In genomic region chr15:78050682-78051081, GRCm38 (mm10) we compare ENCODE assay signal across 20 mouse cellular contexts.
A peak's percentile ranks its signal among the peaks of the same experiment; 100 is the strongest.
DNase-seq lines count a peak whose midpoint lies in the region; ATAC-seq and TF ChIP-seq lines count a peak whose summit lies in the region.
"Had no signal": no experiment of that assay in that cellular context is flagged by ENCODE, and none has a peak within 500 bp of the region (broad histone marks: within the 10 kb centered on the region; RNA-seq: fewer than 3 reads in every experiment).

No protein-coding gene starts in this region.

- H3K4me3 ChIP-seq in left cerebral cortex, adult 2 months: no peak overlapping the region
- no peak overlapping the region for H3K4me3 ChIP-seq in MEL (ENCODE audit: control insufficient read depth in 1 of 2, insufficient read depth in 1 of 2, low read depth in 2 of 2, low read length in 2 of 2)
- no peak overlapping the region for H3K4me3 ChIP-seq in stomach, postnatal 0 days (ENCODE audit: low read depth, low read length)
- H3K4me3 ChIP-seq: embryonic facial prominence, embryonic 13.5 days; forebrain, embryonic 12.5 days; heart, adult 2 months; heart, embryonic 15.5 days; hindbrain, embryonic 10.5 days had no signal

- H3K27me3 ChIP-seq in MEL (ENCODE audit: control insufficient read depth in 1 of 2, insufficient read depth in 2 of 2, low read length in 2 of 2): peaks cover 0 to 1% of the 10 kb centered on the region in 2 experiments; a peak in 2 of 4 replicates
- H3K27me3 ChIP-seq in stomach, postnatal 0 days (ENCODE audit: control insufficient read depth, insufficient read depth, low read length): no peaks in the 10 kb centered on the region
- H3K27me3 ChIP-seq: embryonic facial prominence, embryonic 13.5 days; forebrain, embryonic 12.5 days; heart, embryonic 15.5 days had no signal

- no peak for TF ChIP-seq EP300 in MEL (IDR thresholded peaks at IDR 0.05; ENCODE audit: low read depth in 1 of 2, low read length in 2 of 2)
- TF ChIP-seq EP300 in stomach, postnatal 0 days (optimal IDR thresholded peaks at IDR 0.05): no peak

- H3K27ac ChIP-seq in left cerebral cortex, adult 2 months: peak overlapping the region; percentile 77
- H3K27ac ChIP-seq in MEL (ENCODE audit: control insufficient read depth, low read depth, low read length): no peak overlapping the region
- no peak overlapping the region for H3K27ac ChIP-seq in stomach, postnatal 0 days (replicated peaks)
- H3K27ac ChIP-seq: embryonic facial prominence, embryonic 13.5 days; forebrain, embryonic 12.5 days; heart, adult 2 months; heart, embryonic 15.5 days; hindbrain, embryonic 10.5 days; hindbrain, embryonic 14.5 days had no signal

- 84% methylated on average over 10 of the region's 10 CpGs for WGBS in stomach, postnatal 0 days

- TF ChIP-seq CTCF in left cerebral cortex, adult 2 months (IDR thresholded peaks at IDR 0.05): no peak
- no peak for TF ChIP-seq CTCF in MEL (IDR thresholded peaks at IDR 0.05 in 2 of 3, conservative IDR thresholded peaks at IDR 0.05 in 1 of 3; ENCODE audit: control insufficient read depth in 1 of 3, insufficient read depth in 1 of 3, low read depth in 2 of 3, low read length in 3 of 3, poor library complexity in 1 of 3, severe bottlenecking in 1 of 3)
- TF ChIP-seq CTCF in stomach, postnatal 0 days (IDR thresholded peaks at IDR 0.05; ENCODE audit: low read depth): no peak

- DNase-seq in left cerebral cortex, adult 2 months (ENCODE audit: extremely low spot score in 1 of 2, low spot score in 2 of 2): peak in 1 of 2 experiments; percentile 41
- DNase-seq in left cerebral cortex, postnatal 10 days (ENCODE audit: extremely low spot score in 1 of 2, low spot score in 2 of 2): no peak
- DNase-seq in MEL (ENCODE audit: low read depth, low spot score): peak; percentile 25
- DNase-seq in brain, adult 2 months (ENCODE audit: low read depth, low spot score): peak; percentile 86
- DNase-seq in telencephalon, adult 2 months (ENCODE audit: low read depth, low spot score): peak; percentile 73
- DNase-seq in stomach, postnatal 0 days (ENCODE audit: low spot score): no peak
- DNase-seq: adrenal gland, adult 8-10 months; adrenal gland, postnatal 36 days; cerebellum, adult 11-12 months; cerebellum, adult 9-10 months; cerebellum, postnatal 25 days; gastrocnemius, postnatal 14 days; heart, adult 2 months had no signal

- H3K36me3 ChIP-seq in MEL (ENCODE audit: control insufficient read depth in 1 of 2, insufficient read depth in 2 of 2, low read length in 2 of 2): no peaks in the 10 kb centered on the region
- no peaks in the 10 kb centered on the region for H3K36me3 ChIP-seq in stomach, postnatal 0 days (ENCODE audit: control insufficient read depth, insufficient read depth, low read length)
- H3K36me3 ChIP-seq: embryonic facial prominence, embryonic 13.5 days; forebrain, embryonic 12.5 days; heart, embryonic 15.5 days; hindbrain, embryonic 10.5 days had no signal

- intact Hi-C loops in left cerebral cortex, adult 2 months (cut with DNase I): loop anchor here (1.0 to 2.0 kb wide), 3 partner anchors 13 to 68 kb away; no protein-coding TSS in a partner anchor
- intact Hi-C loops in left cerebral cortex, postnatal 10 days (cut with DNase I): no loop called here

- H3K4me2 ChIP-seq in stomach, postnatal 0 days (replicated peaks; ENCODE audit: low read depth): no peak overlapping the region
- H3K4me2 ChIP-seq: embryonic facial prominence, embryonic 13.5 days; forebrain, embryonic 12.5 days; heart, embryonic 11.5 days; heart, embryonic 15.5 days; hindbrain, embryonic 14.5 days had no signal

- no peaks in the 10 kb centered on the region for H3K9me3 ChIP-seq in MEL (replicated peaks; ENCODE audit: insufficient read depth, low read length)
- H3K9me3 ChIP-seq in stomach, postnatal 0 days (ENCODE audit: control insufficient read depth, low read length): no peaks in the 10 kb centered on the region
- H3K9me3 ChIP-seq: embryonic facial prominence, embryonic 13.5 days; forebrain, embryonic 12.5 days; heart, embryonic 15.5 days; hindbrain, embryonic 10.5 days had no signal

- H3K4me1 ChIP-seq in MEL (ENCODE audit: control insufficient read depth in 1 of 2, insufficient read depth in 2 of 2, low read length in 2 of 2): peaks cover 0 to 8% of the 10 kb centered on the region in 2 experiments; a peak in 2 of 4 replicates
- H3K4me1 ChIP-seq in stomach, postnatal 0 days (replicated peaks; ENCODE audit: control insufficient read depth, insufficient read depth): no peaks in the 10 kb centered on the region
- H3K4me1 ChIP-seq: embryonic facial prominence, embryonic 13.5 days; forebrain, embryonic 12.5 days; heart, embryonic 15.5 days; hindbrain, embryonic 10.5 days had no signal

- no peak for ATAC-seq in stomach, postnatal 0 days (ENCODE audit: low FRiP score, low TSS enrichment)
- ATAC-seq: forebrain, embryonic 16.5 days had no signal

- TF ChIP-seq POLR2A in MEL (IDR thresholded peaks at IDR 0.05; ENCODE audit: control insufficient read depth in 1 of 2, insufficient read depth in 1 of 2, low read depth in 1 of 2, low read length in 2 of 2, poor library complexity in 1 of 2): no peak

- H3K9ac ChIP-seq in MEL (ENCODE audit: control insufficient read depth, low read depth, low read length, poor library complexity, severe bottlenecking): no peak overlapping the region
- no peak overlapping the region for H3K9ac ChIP-seq in stomach, postnatal 0 days (ENCODE audit: low read length)
- H3K9ac ChIP-seq: embryonic facial prominence, embryonic 13.5 days; forebrain, embryonic 12.5 days; heart, embryonic 15.5 days; hindbrain, embryonic 14.5 days had no signal

- TF ChIP-seq RAD21 in MEL (IDR thresholded peaks at IDR 0.05; ENCODE audit: low read depth, low read length): no peak

- no peaks in the 10 kb centered on the region for H3K79me2 ChIP-seq in MEL (ENCODE audit: control insufficient read depth, insufficient read depth, low read length, poor library complexity)

TF ChIP-seq in MEL, 35 proteins besides CTCF, POLR2A, EP300 and RAD21:
- no peak for TF ChIP-seq TBP (IDR thresholded peaks at IDR 0.05; ENCODE audit: low read depth, low read length)

Comparison
In these comparisons a context has a peak if more than half of its experiments do, and no peak if none do; other contexts are left out.
1. DNase-seq: peak in MEL (single experiment), brain, adult 2 months (single experiment) and telencephalon, adult 2 months (single experiment); none in left cerebral cortex, postnatal 10 days (0 of 2) and stomach, postnatal 0 days (single experiment).